Mouse (Mus musculus): ENCODE measurements around the gene Btbd9. TPM values are rescaled to one million over a fixed set of nuclear protein-coding genes. Genes with fewer than 3 reads are reported as not detected.

The Btbd9 gene
- polyA plus RNA-seq, 1 experiment: 21.6 TPM

- H3K27ac ChIP-seq (ENCODE audit: insufficient read depth, low read length): no peak overlapping the region
- no peak overlapping the region for H3K4me3 ChIP-seq (ENCODE audit: low read depth, low read length)
- H3K4me1 ChIP-seq (ENCODE audit: control insufficient read depth, insufficient read depth, low read length): no peaks in the 10 kb centered on the region
- H3K36me3 ChIP-seq (ENCODE audit: control insufficient read depth, insufficient read depth, low read length, poor library complexity, severe bottlenecking): no peaks in the 10 kb centered on the region
- H3K27me3 ChIP-seq (ENCODE audit: control insufficient read depth, insufficient read depth, low read length, poor library complexity, severe bottlenecking): no peaks in the 10 kb centered on the region
- TF ChIP-seq EP300 (IDR thresholded peaks at IDR 0.05; ENCODE audit: insufficient read depth, low read depth, low read length): no peak
- TF ChIP-seq CTCF (IDR thresholded peaks at IDR 0.05; ENCODE audit: low read depth, low read length): no peak
- no peak for TF ChIP-seq POLR2A (IDR thresholded peaks at IDR 0.05; ENCODE audit: insufficient read depth, low read length)
- H3K9me3 ChIP-seq (replicated peaks; ENCODE audit: control insufficient read depth, insufficient read depth, low read length, poor library complexity, severe bottlenecking): no peaks in the 10 kb centered on the region
- H3K9ac ChIP-seq (ENCODE audit: low read depth, poor library complexity, severe bottlenecking): no peak overlapping the region
These were observed 215.6 kb downstream of the Btbd9 start for GRCm38 (mm10) chr17:30360654-30361053.

DNA sequence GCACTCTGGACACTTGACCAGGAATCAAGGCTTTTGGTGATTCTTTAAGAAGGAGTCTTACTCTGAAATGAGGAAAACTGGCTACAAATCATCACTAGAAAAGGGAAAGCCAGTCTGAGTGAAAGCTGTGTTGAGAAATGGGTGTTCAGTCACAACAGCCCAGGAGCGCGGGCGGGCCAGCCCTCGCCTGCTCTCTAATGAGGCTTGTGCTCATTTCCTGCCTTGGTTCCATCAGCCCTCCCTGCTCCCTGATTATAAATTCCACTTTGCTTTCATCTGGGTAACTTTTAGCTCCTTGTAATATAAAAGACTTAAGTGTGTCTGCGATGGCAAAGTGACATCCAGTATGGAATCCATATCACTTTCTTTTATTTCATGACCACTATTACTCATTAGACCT is 216.9 kb downstream of the Btbd9 start:
- Histone ChIP-seq H3K4me3 (ENCODE audit: low read depth, low read length) (no peak overlapping the region), H3K36me3 (ENCODE audit: control insufficient read depth, insufficient read depth, low read length, poor library complexity, severe bottlenecking) (no peaks in the 10 kb centered on the region), H3K27me3 (ENCODE audit: control insufficient read depth, insufficient read depth, low read length, poor library complexity, severe bottlenecking) (no peaks in the 10 kb centered on the region), H3K9ac (ENCODE audit: low read depth, poor library complexity, severe bottlenecking) (no peak overlapping the region), H3K27ac (ENCODE audit: insufficient read depth, low read length) (no peak overlapping the region), H3K4me1 (ENCODE audit: control insufficient read depth, insufficient read depth, low read length) (no peaks in the 10 kb centered on the region), H3K9me3 (replicated peaks; ENCODE audit: control insufficient read depth, insufficient read depth, low read length, poor library complexity, severe bottlenecking) (no peaks in the 10 kb centered on the region)
- no peak for TF ChIP-seq CTCF (IDR thresholded peaks at IDR 0.05; ENCODE audit: low read depth, low read length)
- TF ChIP-seq EP300 (IDR thresholded peaks at IDR 0.05; ENCODE audit: insufficient read depth, low read depth, low read length): no peak
- no peak for TF ChIP-seq POLR2A (IDR thresholded peaks at IDR 0.05; ENCODE audit: insufficient read depth, low read length)

- Histone ChIP-seq H3K4me1 (ENCODE audit: control insufficient read depth, insufficient read depth, low read length) (no peaks in the 10 kb centered on the region), H3K27me3 (ENCODE audit: control insufficient read depth, insufficient read depth, low read length, poor library complexity, severe bottlenecking) (no peaks in the 10 kb centered on the region), H3K4me3 (ENCODE audit: low read depth, low read length) (no peak overlapping the region), H3K27ac (ENCODE audit: insufficient read depth, low read length) (no peak overlapping the region), H3K9me3 (replicated peaks; ENCODE audit: control insufficient read depth, insufficient read depth, low read length, poor library complexity, severe bottlenecking) (0 out of 2 replicates have a peak, but pooled peaks cover 3% of the 10 kb centered on the region), H3K9ac (ENCODE audit: low read depth, poor library complexity, severe bottlenecking) (no peak overlapping the region), H3K36me3 (ENCODE audit: control insufficient read depth, insufficient read depth, low read length, poor library complexity, severe bottlenecking) (no peaks in the 10 kb centered on the region)
- TF ChIP-seq EP300 (IDR thresholded peaks at IDR 0.05; ENCODE audit: insufficient read depth, low read depth, low read length) (no peak), POLR2A (IDR thresholded peaks at IDR 0.05; ENCODE audit: insufficient read depth, low read length) (no peak), CTCF (IDR thresholded peaks at IDR 0.05; ENCODE audit: low read depth, low read length) (no peak)
These were observed 220.9 kb downstream of the Btbd9 start for GRCm38 (mm10) chr17:30355431-30355830.

- H3K27ac ChIP-seq (ENCODE audit: insufficient read depth, low read length): no peak overlapping the region
- H3K4me3 ChIP-seq (ENCODE audit: low read depth, low read length): no peak overlapping the region
- no peaks in the 10 kb centered on the region for H3K36me3 ChIP-seq (ENCODE audit: control insufficient read depth, insufficient read depth, low read length, poor library complexity, severe bottlenecking)
- H3K9me3 ChIP-seq (replicated peaks; ENCODE audit: control insufficient read depth, insufficient read depth, low read length, poor library complexity, severe bottlenecking): 0 out of 2 replicates have a peak, but pooled peaks cover 4% of the 10 kb centered on the region
- no peaks in the 10 kb centered on the region for H3K27me3 ChIP-seq (ENCODE audit: control insufficient read depth, insufficient read depth, low read length, poor library complexity, severe bottlenecking)
- no peak overlapping the region for H3K9ac ChIP-seq (ENCODE audit: low read depth, poor library complexity, severe bottlenecking)
- TF ChIP-seq POLR2A (IDR thresholded peaks at IDR 0.05; ENCODE audit: insufficient read depth, low read length): no peak
- TF ChIP-seq EP300 (IDR thresholded peaks at IDR 0.05; ENCODE audit: insufficient read depth, low read depth, low read length): no peak
- TF ChIP-seq CTCF (IDR thresholded peaks at IDR 0.05; ENCODE audit: low read depth, low read length): no peak
- H3K4me1 ChIP-seq (ENCODE audit: control insufficient read depth, insufficient read depth, low read length): no peaks in the 10 kb centered on the region
These were observed 221.9 kb downstream of the Btbd9 start for GRCm38 (mm10) chr17:30354381-30354780.

- H3K27ac ChIP-seq (ENCODE audit: insufficient read depth, low read length): no peak overlapping the region
- H3K9me3 ChIP-seq (replicated peaks; ENCODE audit: control insufficient read depth, insufficient read depth, low read length, poor library complexity, severe bottlenecking): 0 out of 2 replicates have a peak, but pooled peaks cover 4% of the 10 kb centered on the region
- H3K4me3 ChIP-seq (ENCODE audit: low read depth, low read length): no peak overlapping the region
- no peaks in the 10 kb centered on the region for H3K27me3 ChIP-seq (ENCODE audit: control insufficient read depth, insufficient read depth, low read length, poor library complexity, severe bottlenecking)
- no peak for TF ChIP-seq EP300 (IDR thresholded peaks at IDR 0.05; ENCODE audit: insufficient read depth, low read depth, low read length)
- no peak for TF ChIP-seq CTCF (IDR thresholded peaks at IDR 0.05; ENCODE audit: low read depth, low read length)
- TF ChIP-seq POLR2A (IDR thresholded peaks at IDR 0.05; ENCODE audit: insufficient read depth, low read length): no peak
- H3K9ac ChIP-seq (ENCODE audit: low read depth, poor library complexity, severe bottlenecking): no peak overlapping the region
- peaks cover 2% of the 10 kb centered on the region for H3K4me1 ChIP-seq (ENCODE audit: control insufficient read depth, insufficient read depth, low read length)
- H3K36me3 ChIP-seq (ENCODE audit: control insufficient read depth, insufficient read depth, low read length, poor library complexity, severe bottlenecking): no peaks in the 10 kb centered on the region
These were observed 228.3 kb downstream of the Btbd9 start for GRCm38 (mm10) chr17:30348031-30348430.

DNA sequence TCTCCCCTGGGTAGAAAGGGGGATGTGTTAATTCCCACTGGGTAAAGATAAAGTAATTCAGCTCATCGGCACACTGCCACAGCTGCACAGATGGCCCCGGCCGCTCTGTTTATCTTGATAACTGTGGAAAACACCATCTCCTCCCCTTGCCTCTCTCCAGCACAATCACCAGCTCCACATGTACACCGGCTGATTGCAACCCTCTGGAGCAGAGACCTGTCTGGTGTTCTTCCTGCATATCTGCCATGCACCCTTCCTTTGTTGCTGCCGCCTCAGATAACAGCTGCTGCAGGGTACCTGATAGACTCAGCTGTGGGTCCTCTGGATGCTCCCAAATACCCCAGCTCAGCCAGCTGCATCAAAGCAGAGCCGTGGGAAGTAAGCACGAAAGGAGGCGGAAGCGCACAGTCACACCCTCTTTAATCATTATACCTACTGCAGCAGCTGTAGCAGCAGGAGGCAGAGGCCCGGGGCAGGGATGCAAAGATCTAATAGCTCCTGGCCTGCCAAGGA is 229.1 kb downstream of the Btbd9 start:
- H3K36me3 ChIP-seq (ENCODE audit: control insufficient read depth, insufficient read depth, low read length, poor library complexity, severe bottlenecking): no peaks in the 10 kb centered on the region
- H3K9ac ChIP-seq (ENCODE audit: low read depth, poor library complexity, severe bottlenecking): no peak overlapping the region
- H3K27me3 ChIP-seq (ENCODE audit: control insufficient read depth, insufficient read depth, low read length, poor library complexity, severe bottlenecking): no peaks in the 10 kb centered on the region
- H3K4me1 ChIP-seq (ENCODE audit: control insufficient read depth, insufficient read depth, low read length): peaks cover 2% of the 10 kb centered on the region
- TF ChIP-seq POLR2A (IDR thresholded peaks at IDR 0.05; ENCODE audit: insufficient read depth, low read length) (no peak), EP300 (IDR thresholded peaks at IDR 0.05; ENCODE audit: insufficient read depth, low read depth, low read length) (no peak), CTCF (IDR thresholded peaks at IDR 0.05; ENCODE audit: low read depth, low read length) (no peak)
- no peak overlapping the region for H3K4me3 ChIP-seq (ENCODE audit: low read depth, low read length)
- H3K9me3 ChIP-seq (replicated peaks; ENCODE audit: control insufficient read depth, insufficient read depth, low read length, poor library complexity, severe bottlenecking): 0 out of 2 replicates have a peak, but pooled peaks cover 4% of the 10 kb centered on the region
- no peak overlapping the region for H3K27ac ChIP-seq (ENCODE audit: insufficient read depth, low read length)
